Mouse (Mus musculus) frontal cortex, postnatal 14 days (tissue): ENCODE results near the gene Tbce.
"Not testable (repeated sequence)": the region's sequence is repeated elsewhere in the genome, so short reads cannot be mapped to it uniquely, and the experiment has no call there.

ENCODE experiments used
- DNase-seq, 2 experiments: peaks; one replicate each; pipeline ENCODE4 v3.0.0; 2022; ENCODE audit warnings: low spot score in 2 of 2

Tbce gene

DNA sequence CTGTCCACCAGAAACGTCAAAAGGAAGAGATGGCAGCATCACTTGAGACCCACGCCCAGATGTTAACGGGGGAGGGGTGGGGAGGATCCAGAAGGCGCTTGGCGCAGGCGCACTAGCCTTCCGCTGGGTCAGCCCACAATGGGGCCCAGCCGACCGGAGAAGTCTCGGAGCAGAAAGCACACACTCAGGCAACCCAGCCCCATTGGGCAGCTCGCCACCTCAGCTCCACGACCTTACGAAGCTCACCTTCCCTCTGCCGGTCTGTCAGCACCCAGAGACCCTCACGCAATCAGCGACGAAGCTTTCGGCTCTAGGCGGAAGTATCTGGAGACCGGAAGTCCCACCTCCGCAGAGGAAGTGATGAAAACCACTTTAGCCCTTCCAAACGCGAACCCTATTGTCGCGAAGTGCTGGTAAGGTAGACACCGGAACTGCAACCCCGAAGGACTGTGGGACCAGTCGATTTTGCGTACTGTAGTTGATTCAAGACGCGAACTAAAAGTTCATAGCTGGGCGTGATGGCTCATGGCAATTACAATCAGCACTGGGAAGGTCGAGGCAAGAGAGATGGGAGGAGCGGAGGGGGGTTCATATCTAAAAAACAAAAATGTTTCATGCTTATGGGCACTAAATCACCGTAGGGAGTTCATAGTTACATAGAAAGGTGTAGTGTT is at the start of gene Tbce:
Gene Tbce, minus strand, starts transcription at position 347 of the 674 bp plus-strand sequence.
- peak; percentile 89 to 92 for DNase-seq

DNA sequence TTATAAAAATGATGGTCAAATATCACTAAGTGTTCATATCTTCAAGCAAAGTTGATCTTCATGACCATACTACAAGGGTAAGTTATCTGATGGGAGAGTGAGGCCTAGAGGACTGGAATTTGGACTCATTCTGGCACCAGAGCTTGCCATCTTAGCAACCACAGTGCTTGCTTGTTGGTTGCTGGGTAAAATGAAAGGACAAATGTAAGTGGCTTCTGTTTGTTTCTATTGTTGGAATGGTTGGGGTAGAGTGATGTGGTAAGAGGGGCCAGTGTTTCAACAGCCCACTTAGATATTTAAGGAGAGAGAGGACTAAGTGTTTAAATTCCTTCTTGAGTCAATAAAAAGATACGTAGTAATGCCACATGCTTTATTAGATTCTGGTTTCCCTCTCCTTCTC is 49.2 kb upstream of the Tbce start:
- no peak for DNase-seq

GRCm38 (mm10) chr13:14075326-14075725 is 35.9 kb upstream of the Tbce start:
- DNase-seq: no peak

- DNase-seq: no peak
Observed at GRCm38 (mm10) chr13:14074371-14074770, 34.9 kb upstream of the Tbce start.

GRCm38 (mm10) chr13:14069291-14069690 is 29.9 kb upstream of the Tbce start:
- no peak for DNase-seq

GRCm38 (mm10) chr13:14068035-14068434 is 28.6 kb upstream of the Tbce start:
- DNase-seq: no peak

- no peak for DNase-seq
Observed at GRCm38 (mm10) chr13:14065701-14066100, 26.3 kb upstream of the Tbce start.

- DNase-seq: no peak
Observed at GRCm38 (mm10) chr13:14065028-14065380, 25.6 kb upstream of the Tbce start.

- peak; percentile 21 to 27 for DNase-seq
Observed at GRCm38 (mm10) chr13:14064341-14065027, 25.0 kb upstream of the Tbce start.

DNA sequence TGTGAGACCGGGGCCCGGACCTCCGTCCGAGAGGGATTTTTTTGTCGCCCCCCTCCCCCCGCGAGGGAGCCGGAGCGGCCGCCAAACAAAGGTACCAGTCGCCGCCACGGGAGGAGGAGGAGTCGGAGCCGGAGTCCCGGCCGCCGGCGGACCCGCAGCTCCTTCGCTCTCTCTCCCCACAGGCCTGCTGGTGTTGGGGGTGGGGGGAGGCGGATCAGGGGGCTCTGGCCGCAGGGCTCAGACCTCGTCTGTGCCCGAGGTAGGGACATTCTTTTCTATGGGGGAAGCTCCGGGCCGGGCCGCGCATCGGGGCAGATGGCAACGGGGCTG is 24.5 kb upstream of the Tbce start:
- DNase-seq: no peak

DNA sequence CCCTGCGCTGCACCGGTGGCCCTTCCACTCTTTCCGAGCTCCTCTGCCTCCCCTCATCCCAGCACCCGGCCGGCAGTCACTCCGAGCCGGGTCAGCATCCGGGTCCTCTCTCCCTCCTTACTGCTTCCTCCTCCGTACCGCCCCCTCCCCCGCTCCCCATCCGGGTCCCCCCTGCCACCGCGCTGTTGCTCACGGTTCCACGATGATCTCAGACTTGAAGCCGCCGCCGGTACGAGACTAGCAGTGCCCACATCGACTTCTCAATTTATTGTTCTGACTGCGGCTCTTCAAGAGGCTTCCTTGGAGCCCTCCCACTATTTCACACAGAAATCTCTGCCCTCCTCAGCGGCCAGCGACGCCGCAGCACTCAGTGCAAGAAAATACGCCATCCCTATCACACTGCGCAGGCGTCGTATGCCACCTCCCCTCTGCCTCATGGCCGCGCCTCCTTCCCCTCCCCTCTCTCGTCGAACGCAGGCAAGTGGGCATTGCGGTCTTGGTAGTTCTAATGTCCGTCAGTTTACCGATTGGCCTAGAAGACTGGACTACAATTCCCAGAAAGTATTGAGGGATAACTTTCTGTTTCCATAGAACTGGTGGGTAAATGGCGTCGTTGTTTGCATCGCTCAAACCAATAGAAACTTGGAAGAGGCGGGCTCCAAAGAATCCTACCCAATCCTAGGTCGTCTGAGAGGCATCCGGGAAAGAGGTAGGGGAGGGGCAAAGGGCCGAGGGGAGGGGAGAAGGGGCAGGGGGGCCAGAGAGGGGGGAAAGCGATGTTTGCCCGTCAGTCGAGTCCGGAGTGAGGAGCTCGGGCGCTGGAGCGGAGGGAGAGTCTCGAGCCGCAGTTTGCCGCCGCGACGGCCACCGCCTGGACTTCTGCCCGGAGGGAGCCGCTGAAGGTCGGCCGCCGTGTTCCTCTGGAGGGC is 23.8 kb upstream of the Tbce start, which contains the start of the genes Arid4b and Ggps1:
Gene Arid4b, plus strand, starts transcription at position 220 of the 929 bp plus-strand sequence.
Gene Ggps1, minus strand, starts transcription at position 476 of the 929 bp plus-strand sequence.
- peak; percentile 93 to 97 for DNase-seq

- DNase-seq: no peak
Observed at GRCm38 (mm10) chr13:14062209-14063012, 23.0 kb upstream of the Tbce start.

GRCm38 (mm10) chr13:14059582-14059981 is 20.1 kb upstream of the Tbce start:
- DNase-seq: no peak

GRCm38 (mm10) chr13:14056801-14057200 is 17.4 kb upstream of the Tbce start:
- no peak for DNase-seq

DNA sequence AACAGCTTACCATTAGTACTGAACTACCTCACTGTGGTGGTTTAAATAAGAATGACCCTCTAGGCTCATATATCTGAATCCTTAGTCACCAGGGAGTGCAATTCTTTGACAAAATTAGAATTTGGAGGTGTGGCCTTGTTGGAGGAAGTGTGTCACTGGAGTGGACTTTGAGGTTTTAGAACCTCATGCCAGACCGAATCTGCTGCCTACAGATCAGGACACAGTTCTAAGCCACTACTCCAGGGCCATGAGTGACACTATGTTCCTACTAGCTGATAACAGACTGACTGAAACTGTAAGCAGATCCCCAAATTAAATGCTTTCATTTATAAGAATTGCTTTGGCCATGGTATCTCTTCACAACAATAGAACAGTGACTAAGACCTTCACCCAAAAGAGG is 10.4 kb upstream of the Tbce start:
- DNase-seq: no peak

DNA sequence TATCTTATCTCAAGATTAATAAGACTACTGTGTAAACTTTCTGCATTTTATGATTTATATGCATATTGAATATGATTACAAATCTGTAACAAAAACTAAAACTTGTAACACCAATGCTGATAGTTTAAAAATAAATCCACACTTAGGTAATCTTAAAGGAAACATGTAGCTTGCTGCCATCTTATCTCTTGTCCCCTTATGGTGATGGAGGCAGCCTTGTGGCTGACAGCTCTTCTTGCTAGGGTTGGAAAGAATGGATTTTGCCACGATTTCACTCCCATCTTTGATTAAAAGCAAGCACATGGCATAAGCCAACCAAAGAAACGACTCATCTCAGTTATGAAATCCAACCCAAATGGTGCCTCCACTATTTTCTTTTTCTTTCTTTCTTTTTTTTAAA is 5.1 kb upstream of the Tbce start:
- DNase-seq: no peak

DNA sequence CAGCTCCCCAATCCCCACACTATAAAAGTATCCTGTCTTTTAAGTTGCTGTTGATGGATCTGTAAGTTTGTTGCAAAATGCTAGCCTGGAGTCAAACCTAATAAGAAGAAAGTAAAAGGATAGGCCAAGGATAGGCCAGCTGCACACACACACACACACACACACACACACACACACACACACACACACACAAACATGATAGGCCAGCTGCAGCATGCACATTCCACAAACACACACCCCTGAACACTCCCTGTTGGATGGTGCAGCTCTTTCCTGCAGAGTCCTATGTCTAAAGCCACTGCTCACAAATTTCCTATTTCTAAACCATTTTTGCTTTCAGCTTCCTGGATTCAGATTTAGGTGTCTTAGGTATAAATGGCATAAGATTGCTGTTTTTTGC is 4.4 kb upstream of the Tbce start:
- no peak for DNase-seq

- no peak for DNase-seq
Observed at GRCm38 (mm10) chr13:14040186-14040585, 748 bp upstream of the Tbce start.

DNA sequence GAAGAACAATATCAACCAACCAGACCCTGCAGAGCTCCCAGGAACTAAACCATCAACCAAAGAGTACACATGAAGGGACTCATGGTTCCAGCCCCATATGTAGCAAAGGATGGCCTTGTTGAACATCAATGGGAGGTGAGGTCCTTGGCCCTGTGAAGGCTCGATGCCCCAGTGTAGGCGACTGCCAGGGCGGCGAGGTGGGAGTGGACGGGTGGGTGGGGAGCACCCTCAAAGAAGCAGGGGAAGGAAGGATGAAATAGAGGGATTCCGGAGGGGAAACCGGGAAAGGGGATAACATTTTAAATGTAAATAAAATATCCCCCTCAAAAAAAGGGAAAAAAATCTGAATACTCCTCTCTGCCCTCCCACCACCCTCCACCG is 537 bp downstream of the Tbce start:
- no peak for DNase-seq

DNA sequence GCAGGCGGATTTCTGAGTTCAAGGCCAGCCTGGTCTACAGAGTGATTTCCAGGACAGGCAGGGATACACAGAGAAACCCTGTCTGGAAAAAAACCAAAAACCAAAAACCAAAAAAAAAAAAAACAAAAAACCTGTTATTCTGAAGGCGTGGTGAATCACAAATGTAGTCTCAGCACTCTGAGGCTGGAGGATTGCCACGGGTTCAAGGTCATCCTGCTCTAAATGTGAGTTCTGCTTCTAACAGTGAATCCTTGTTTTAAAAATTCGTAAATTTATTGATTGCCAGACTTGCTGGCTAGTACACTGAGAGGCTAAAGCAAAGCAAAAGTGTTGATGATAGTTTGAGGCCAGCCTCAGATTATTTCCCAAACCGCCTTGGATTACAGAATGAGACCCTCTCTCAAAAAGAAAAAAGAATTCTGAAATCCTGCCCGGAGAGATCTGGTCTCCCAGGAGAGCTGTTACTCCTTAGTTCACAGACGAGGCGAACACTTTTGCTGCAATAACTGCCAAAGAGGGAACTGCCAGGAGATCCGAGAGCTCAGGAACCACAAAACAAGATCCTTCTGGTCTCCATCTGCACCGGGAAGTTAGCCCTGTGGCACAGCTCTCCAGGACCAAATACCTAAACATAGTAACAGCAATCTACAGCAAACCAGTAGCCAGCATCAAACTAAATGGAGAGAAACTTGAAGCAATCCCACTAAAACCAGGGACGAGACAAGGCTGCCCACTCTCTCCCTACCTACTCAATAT is 3.4 kb downstream of the Tbce start:
- DNase-seq: no peak

- not testable (repeated sequence) for DNase-seq
Observed at GRCm38 (mm10) chr13:14035352-14035751, 4.1 kb downstream of the Tbce start.
